Mouse (Mus musculus) kidney, adult 9 months (tissue): ENCODE measurements at regions not wholly inside any gene's neighbourhood (a gene's known extent, or its start where the extent isn't known, plus 50 kb on each side); places are given as distances from the start of the nearest gene placed in this dataset.
"Not testable (repeated sequence)": the region's sequence is repeated elsewhere in the genome, so short reads cannot be mapped to it uniquely, and the experiment has no call there.

ENCODE experiments used
- DNase-seq: peaks from one replicate; pipeline ENCODE4 v3.0.0; 2022

GRCm38 (mm10) chr10:117456904-117457700 is 77.3 kb upstream of the Cpsf6 start:
- no peak for DNase-seq

- no peak for DNase-seq
Observed at GRCm38 (mm10) chr10:117456427-117456826, 76.6 kb upstream of the Cpsf6 start.

GRCm38 (mm10) chr10:117455595-117456302 is 75.9 kb upstream of the Cpsf6 start:
- peak; percentile 72 for DNase-seq

- DNase-seq, result peak; percentile 46
Observed at GRCm38 (mm10) chr10:117454711-117455591, 75.1 kb upstream of the Cpsf6 start.

GRCm38 (mm10) chr10:117454171-117454500 is 74.3 kb upstream of the Cpsf6 start:
- no peak for DNase-seq

- no peak for DNase-seq
Observed at GRCm38 (mm10) chr10:117453406-117454170, 73.8 kb upstream of the Cpsf6 start.

- DNase-seq, result peak; percentile 64
Observed at GRCm38 (mm10) chr10:117452190-117452950, 72.6 kb upstream of the Cpsf6 start.

- DNase-seq, result no peak
Observed at GRCm38 (mm10) chr10:117451396-117452185, 71.8 kb upstream of the Cpsf6 start.

GRCm38 (mm10) chr10:117450631-117451030 is 70.8 kb upstream of the Cpsf6 start:
- no peak for DNase-seq

- no peak for DNase-seq
Observed at GRCm38 (mm10) chr10:117450240-117450569, 70.4 kb upstream of the Cpsf6 start.

- no peak for DNase-seq
Observed at GRCm38 (mm10) chr10:117449416-117450239, 69.8 kb upstream of the Cpsf6 start.

- DNase-seq, result not testable (repeated sequence)
Observed at GRCm38 (mm10) chr10:117448783-117449182, 69.0 kb upstream of the Cpsf6 start.

- DNase-seq, result no peak
Observed at GRCm38 (mm10) chr10:117447626-117448025, 67.8 kb upstream of the Cpsf6 start.

GRCm38 (mm10) chr10:117447206-117447605 is 67.4 kb upstream of the Cpsf6 start:
- DNase-seq, result no peak

- DNase-seq, result no peak
Observed at GRCm38 (mm10) chr10:117446776-117447175, 67.0 kb upstream of the Cpsf6 start.

- DNase-seq, result no peak
Observed at GRCm38 (mm10) chr10:117445801-117446490, 66.1 kb upstream of the Cpsf6 start.

- DNase-seq, result no peak
Observed at GRCm38 (mm10) chr10:117445181-117445790, 65.5 kb upstream of the Cpsf6 start.

GRCm38 (mm10) chr10:117444761-117445160 is 64.9 kb upstream of the Cpsf6 start:
- no peak for DNase-seq
